Mouse (Mus musculus) WW6 (cell line): ENCODE measurements around the gene Zscan22.
"Not testable (repeated sequence)": the region's sequence is repeated elsewhere in the genome, so short reads cannot be mapped to it uniquely, and the experiment has no call there.

ENCODE experiments used
- DNase-seq: peaks from one replicate; pipeline ENCODE4 v3.0.0-alpha.2; 2013; ENCODE audit warnings: low read depth, low spot score

Zscan22 gene

DNA sequence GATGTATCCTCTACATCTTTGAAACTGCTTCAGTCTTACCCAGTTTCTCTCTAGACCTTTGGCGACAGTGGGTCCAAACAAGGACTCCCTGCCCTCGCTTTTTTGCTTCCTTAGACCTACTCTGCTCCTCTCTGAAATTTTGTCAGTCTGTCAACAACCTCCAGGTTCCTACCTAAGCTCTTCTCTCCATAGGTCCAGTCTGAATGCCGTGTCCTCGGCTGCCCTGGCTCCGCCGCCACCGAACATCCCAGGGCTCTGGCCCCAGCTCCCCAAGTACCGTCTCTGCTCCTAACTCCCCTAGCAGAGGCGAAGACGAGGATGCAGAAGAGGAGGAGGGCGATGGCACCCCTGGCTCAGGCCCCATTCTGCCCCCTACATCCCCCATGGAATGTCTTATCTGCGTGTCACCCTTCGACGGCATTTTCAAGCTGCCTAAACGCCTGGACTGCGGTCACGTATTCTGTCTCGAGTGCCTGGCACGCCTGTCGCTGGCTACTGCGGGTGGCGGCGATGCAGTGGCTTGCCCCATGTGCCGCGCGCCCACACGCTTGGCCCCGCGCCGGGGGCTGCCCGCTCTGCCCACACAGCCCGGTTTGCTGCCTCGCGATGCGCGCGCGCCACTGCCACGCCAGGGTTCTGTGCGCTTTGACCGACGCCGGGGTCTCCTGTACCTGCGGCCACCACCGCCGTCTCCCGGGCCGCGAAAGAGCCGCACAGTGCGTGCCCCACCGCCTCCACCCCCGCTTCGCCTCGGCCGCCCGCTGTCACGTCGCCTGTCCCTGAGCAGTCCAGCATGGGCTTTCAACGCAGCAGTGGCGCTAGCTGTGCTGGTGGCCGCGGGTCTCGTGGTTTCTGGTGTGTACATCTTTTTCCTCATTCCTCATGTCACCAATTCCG lies 30.3 kb downstream of the Zscan22 start:
- DNase-seq = no peak

DNA sequence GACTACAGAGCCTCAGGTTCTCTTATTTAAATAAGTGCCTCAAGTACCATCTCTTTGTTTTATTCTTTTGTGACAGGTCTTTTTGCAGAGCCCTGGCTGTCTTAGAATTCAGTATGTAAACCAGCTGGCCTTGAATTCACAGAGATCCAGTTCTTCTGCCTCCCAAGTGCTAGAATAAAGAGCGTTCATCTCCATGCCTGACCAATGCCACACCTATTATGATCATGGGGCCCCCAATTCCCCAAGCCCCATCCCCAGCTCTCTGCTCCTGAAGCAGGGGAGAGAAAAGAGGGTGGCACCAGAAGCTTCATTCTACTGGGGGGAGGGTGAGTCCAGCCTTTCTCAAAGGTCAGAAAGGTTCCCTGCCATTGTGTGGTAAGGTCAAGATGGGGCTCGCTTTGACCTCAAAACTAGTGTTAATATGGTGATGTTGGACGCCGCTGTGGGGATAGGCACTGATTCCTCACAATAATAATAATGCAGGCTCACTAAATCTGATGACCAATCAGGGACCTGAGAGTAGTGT lies 36.1 kb downstream of the Zscan22 start:
- DNase-seq = no peak

DNA sequence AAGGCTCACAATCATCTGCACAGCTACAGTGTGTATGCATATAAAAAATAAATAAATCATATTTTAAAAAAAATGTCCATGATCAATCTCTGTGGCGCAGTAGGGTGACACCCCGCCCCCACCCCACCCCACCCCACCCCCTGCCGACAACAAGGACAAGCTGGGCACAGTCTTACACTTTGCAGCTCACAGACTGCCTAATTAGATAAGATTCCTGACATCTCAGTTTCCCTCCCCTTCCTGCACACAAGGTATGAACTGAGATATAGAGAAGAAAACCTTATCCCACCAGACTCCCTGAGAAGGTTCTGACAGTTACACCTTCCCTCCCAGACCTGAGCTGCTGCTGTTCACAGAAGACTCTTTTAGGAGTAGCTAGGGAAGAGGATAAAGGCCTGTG lies 37.2 kb downstream of the Zscan22 start:
- DNase-seq = no peak

DNA sequence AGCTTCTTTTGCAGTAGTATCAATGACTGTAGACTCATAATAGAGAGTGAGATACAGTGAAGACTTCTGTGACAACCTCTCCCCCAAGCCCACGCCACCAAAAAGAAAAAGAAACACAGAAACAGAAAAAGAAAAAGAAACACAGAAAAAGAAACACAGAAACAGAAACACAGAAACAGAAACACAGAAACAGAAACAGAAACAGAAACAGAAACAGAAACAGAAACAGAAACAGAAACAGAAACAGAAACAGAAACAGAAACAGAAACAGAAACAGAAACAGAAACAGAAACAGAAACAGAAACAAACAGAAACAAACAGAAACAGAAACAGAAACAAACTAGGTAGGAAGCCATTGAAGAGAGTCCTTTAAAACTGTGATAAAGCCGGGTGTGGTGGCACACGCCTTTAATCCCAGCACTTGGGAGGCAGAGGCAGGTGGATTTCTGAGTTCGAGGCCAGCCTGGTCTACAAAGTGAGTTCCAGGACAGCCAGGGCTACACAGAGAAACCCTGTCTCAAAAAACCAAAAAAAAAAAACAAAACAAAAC lies 39.7 kb downstream of the Zscan22 start:
- not testable (repeated sequence) for DNase-seq

- DNase-seq = no peak
Observed at GRCm38 (mm10) chr7:12940599-12940998, 43.0 kb downstream of the Zscan22 start.

- DNase-seq = no peak
Observed at GRCm38 (mm10) chr7:12943488-12943887, 45.9 kb downstream of the Zscan22 start.

GRCm38 (mm10) chr7:12949032-12949871 lies 51.6 kb downstream of the Zscan22 start:
- DNase-seq = peak; percentile 94

DNA sequence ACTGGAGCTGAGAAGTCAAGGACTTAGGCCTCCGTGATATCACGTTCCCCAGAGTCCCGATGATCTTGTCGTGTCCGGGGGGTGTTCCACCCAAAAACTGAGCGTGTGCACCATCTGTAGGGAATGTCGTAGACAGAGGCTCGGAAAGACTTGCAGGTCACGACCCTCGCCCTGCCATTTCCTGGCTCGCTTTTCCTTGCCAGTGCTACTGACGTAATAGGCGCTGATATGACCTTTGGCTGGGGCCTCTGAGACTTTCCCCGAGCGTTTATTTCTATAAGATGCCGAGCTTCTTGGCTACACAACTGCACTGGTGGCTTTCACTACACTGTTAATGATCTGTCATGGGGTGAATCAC lies 52.2 kb downstream of the Zscan22 start:
- DNase-seq = no peak

- no peak for DNase-seq
Observed at GRCm38 (mm10) chr7:12954896-12955295, 57.3 kb downstream of the Zscan22 start.

- no peak for DNase-seq
Observed at GRCm38 (mm10) chr7:12957511-12957910, 59.9 kb downstream of the Zscan22 start.
